Mouse (Mus musculus): ENCODE data around the gene C2cd2l.

GRCm38 (mm10) chr9:44345570-44346433 is 25.7 kb upstream of the C2cd2l start:
- TF ChIP-seq CTCF (IDR thresholded peaks at IDR 0.05; ENCODE audit: low read depth) (no peak), EP300 (IDR thresholded peaks at IDR 0.05; ENCODE audit: low read depth) (no peak)
